Mouse (Mus musculus): ENCODE data around the gene Gm20736.
"Not testable (repeated sequence)": the region's sequence is repeated elsewhere in the genome, so short reads cannot be mapped to it uniquely, and the experiment has no call there.

The Gm20736 gene

GRCm38 (mm10) chrY:65377390-65377789 is at the start of gene Gm20736:
Gm20736 (plus strand) TSS chrY:65377690.
- not testable (repeated sequence) for DNase-seq

All from thymus, postnatal 4 days (tissue).